Mouse (Mus musculus) liver, embryonic 14.5 days (tissue): ENCODE results near the gene Larp4b.

Experiments used
- CTCF ChIP-seq: IDR thresholded peaks from 2 replicates; pipeline ENCODE4 v1.5.1; 2016; ENCODE audit warnings: antibody characterized with exemption, low read depth, control low read depth
- EP300 ChIP-seq: IDR thresholded peaks from 2 replicates; pipeline ENCODE4 v1.6.1; 2016; ENCODE audit warnings: antibody characterized with exemption, low read depth

GRCm38 (mm10) chr13:9094186-9094980 lies 702 bp downstream of the Larp4b start:
- TF ChIP-seq CTCF, result no peak
- no peak for TF ChIP-seq EP300
